Mouse (Mus musculus) CD4-positive, CD25-positive, alpha-beta regulatory T cell, adult 9 weeks (primary cell): ENCODE data around the gene Iqcf3. TPM values are rescaled to one million over a fixed set of nuclear protein-coding genes. Genes with fewer than 3 reads are reported as not detected.

Source experiments
- polyA plus RNA-seq: library from polyadenylated mRNA; unstranded; fragments of 100-300 nt; shearing (Covaris generic); gene quantifications from one replicate; pipeline ENCODE4 v1.2.1, GENCODE M21; 2017

Iqcf3 gene
- not detected for polyA plus RNA-seq

DNA sequence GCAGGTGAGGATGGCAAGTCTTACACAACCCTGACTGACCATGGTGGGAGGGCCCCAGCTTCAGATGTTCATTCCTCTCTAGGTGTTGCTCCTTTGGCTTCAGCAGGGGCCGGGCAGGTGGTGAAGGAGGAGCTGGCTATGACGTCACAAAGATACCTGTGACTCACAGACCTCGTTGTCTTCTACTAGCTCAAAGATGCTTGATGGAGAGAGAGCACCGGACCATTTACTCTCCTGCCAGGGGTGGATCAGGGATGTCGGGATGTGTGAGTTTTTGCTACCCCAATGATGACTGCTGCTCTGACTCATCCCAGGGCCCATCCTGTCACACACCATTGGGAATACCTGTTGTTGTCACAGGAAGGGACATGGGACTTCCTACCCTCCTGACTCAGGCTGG lies at the start of gene Iqcf3:
Iqcf3 (minus strand) TSS at position 101 of the 400 bp plus-strand sequence.

DNA sequence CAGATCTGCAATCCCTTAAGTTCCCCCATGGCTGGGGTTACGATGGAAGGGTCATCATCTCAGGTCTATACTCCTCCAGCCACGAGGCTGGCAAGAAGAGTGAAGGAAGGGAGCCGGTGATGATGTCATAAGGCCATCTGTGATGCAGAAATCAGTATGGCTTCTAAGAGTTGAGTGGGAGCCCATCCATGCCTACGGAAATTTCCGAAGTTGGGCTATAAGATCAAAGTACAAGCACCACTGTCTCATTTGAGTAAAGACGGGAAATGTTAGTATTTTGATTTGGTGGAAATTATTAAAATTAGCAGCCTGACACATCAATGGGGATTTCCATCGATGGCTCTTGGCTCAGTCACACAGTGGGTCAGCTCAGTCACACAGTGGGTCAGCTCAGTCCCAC lies 9.5 kb upstream of the Iqcf3 start, which contains the start of gene Iqcf4:
Iqcf4 (minus strand) TSS at position 101 of the 400 bp plus-strand sequence.

DNA sequence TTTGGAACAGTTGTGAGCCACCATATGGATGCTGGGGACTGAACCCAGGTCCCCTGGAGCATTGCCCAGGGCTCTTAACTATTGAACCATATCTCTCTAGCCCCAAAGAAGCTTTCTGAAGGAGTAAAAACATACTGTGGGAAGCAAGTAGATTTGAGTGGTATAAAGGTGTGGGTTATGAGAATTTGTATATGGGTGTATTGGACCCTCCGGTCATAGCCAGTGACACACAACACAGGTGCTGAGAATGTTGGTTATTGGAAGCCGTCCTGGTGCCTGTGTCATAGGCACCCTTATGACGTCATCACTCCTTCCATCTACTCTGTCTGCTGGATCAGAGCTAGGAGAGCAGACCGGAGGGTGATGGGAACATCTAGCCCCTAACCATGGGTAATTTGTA lies 47.2 kb downstream of the Iqcf3 start, which contains the start of gene Iqcf5:
Iqcf5 (plus strand) TSS at position 301 of the 400 bp plus-strand sequence.

DNA sequence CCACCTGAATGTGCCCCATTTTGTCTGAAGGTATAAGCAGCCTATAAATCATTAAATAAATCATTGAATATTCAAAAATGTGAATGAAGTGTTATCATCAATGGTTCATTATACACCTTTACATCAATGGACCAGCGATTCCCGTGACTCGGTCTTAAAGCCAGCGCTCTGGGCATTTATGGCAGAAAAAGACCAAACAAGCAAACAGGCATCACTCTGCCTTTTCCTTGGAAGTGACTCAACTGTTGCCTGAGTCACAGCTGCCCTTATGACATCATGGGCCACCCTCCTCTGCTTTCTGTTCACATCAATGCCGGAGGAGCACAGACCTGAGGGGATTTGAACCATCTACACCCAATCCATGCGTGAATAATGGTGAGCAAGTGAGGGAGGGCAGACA lies 61.8 kb downstream of the Iqcf3 start, which contains the start of gene Iqcf1:
Iqcf1 (plus strand) TSS at position 301 of the 400 bp plus-strand sequence.

GRCm38 (mm10) chr9:106476924-106477484 lies 84.4 kb downstream of the Iqcf3 start, which contains the start of gene Parp3:
Parp3 (minus strand) TSS chr9:106476949.

GRCm38 (mm10) chr9:106475663-106476001 lies 85.8 kb downstream of the Iqcf3 start, which contains the start of gene Rrp9:
Rrp9 (plus strand) TSS chr9:106475963.

DNA sequence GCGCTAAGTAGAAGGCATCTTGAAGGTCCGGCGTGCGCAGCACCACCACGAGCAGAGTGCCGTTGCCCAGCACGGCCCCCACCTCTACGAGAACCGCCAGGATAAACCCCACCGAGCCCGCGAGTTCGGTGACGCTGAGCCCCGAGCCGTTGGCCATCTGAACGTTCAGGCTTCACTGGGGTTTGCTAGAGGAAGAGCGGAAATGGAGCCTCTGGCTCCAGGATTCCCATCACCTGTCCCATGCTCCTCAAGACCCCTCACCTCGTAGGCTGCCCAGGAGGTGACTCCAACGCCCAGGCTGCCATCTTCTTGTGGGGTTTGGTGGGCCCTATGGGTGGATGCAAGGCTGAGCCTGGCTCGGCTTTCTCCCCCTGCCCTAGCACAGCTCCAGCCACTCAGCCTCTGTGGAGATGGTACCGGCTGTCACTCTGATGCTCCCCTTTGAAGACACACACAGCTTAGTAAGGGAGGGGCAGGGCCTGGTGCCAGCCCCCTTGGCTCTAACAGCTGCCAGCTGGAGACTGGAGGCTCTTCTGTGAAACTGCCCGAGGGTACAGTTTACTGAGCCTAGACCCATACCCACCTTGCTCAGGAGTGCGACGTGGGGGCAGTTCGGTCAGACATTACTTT lies 95.7 kb downstream of the Iqcf3 start, which contains the start of gene Gpr62:
Gpr62 (minus strand) TSS at position 368 of the 630 bp plus-strand sequence.

DNA sequence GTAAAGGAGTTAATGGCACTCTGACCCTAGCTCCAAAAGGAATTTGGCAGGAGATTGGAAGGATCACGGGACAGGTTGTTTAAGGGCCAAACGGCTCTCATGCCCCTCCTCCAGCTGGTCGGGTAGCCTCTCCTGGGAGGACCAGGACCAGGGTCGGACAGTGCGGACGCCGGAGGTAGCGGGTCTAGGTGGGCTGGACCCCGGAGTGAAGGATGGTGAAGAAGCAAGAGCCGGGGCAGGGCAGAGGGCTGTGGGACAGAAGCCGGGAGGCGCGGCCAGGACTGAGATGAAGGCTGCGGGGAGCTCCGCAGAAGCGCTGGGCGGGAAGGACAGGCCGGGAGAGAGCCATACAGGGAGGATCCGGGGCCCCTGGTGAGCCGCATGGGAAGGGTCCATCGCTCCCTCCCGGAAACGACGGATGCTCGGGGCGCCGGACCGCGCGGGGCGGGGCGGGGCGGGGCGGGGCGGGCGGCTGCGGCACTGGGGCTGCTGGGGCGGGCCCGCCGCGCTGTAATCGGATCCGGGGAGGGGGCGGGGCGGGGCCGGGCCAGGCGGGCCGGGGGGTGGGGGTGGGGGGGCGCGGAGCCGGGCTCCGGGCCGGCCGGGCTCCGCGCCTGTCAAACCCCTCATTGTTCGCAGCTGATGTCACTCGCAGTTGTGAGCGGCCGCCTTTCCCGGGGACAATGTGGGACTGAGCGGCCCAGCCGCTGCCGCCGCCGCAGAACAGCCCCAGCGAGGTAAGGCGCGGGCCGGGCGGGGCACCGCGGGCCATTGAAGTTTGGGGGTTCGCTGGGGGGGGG lies 108.0 kb downstream of the Iqcf3 start, which contains the start of gene Pcbp4:
Pcbp4 (plus strand) TSS at position 21 of the 800 bp plus-strand sequence.

Other genes starting within 250 kb of the Iqcf3 start
- gene Dusp7, start 193.0 kb downstream of the Iqcf3 start, polyA plus RNA-seq, result 10.4 TPM
- 892 TPM for gene Rpl29, start 132.2 kb downstream of the Iqcf3 start, polyA plus RNA-seq
- 23.3 TPM for gene Acy1, start 123.3 kb downstream of the Iqcf3 start, polyA plus RNA-seq
- gene Abhd14b, start 114.2 kb downstream of the Iqcf3 start, polyA plus RNA-seq, result 15.2 TPM
- 17.7 TPM for gene Abhd14a, start 114.0 kb downstream of the Iqcf3 start, polyA plus RNA-seq
- 13.3 TPM for gene Pcbp4, start 108.3 kb downstream of the Iqcf3 start, polyA plus RNA-seq
- gene Gpr62, start 95.7 kb downstream of the Iqcf3 start, polyA plus RNA-seq, result not detected
- 91.7 TPM for gene Rrp9, start 85.7 kb downstream of the Iqcf3 start, polyA plus RNA-seq
- gene Parp3, start 84.7 kb downstream of the Iqcf3 start, polyA plus RNA-seq, result 73.6 TPM
- not detected for gene Iqcf1, start 61.7 kb downstream of the Iqcf3 start, polyA plus RNA-seq
- gene Iqcf5, start 47.1 kb downstream of the Iqcf3 start, polyA plus RNA-seq, result not detected
- gene Iqcf4, start 9.4 kb upstream of the Iqcf3 start, polyA plus RNA-seq, result not detected
- not detected for gene Iqcf6, start 65.0 kb upstream of the Iqcf3 start, polyA plus RNA-seq
- not detected for gene Grm2, start 94.5 kb upstream of the Iqcf3 start, polyA plus RNA-seq
- gene Tex264, start 124.3 kb upstream of the Iqcf3 start, polyA plus RNA-seq, result 76.0 TPM
- gene Rad54l2, start 227.6 kb upstream of the Iqcf3 start, polyA plus RNA-seq, result 3.8 TPM